11 mouse cellular contexts compared by ENCODE assay signal in genomic region chr2:63819440-63819839, GRCm38 (mm10).
DNase-seq lines count a peak whose midpoint lies in the region; ATAC-seq lines count a peak whose summit lies in the region.
"Had no signal": no experiment of that assay in that cellular context is flagged by ENCODE, and none has a peak within 500 bp of the region (broad histone marks: within the 10 kb centered on the region; RNA-seq: fewer than 3 reads in every experiment).

No protein-coding gene starts in this region.

- DNase-seq in heart, postnatal 4 days: no peak
- DNase-seq in brain, adult 2 months (ENCODE audit: low read depth, low spot score): peak; percentile 9
- DNase-seq in midbrain, embryonic 14.5 days: peak; percentile 38
- no peak for DNase-seq in layer of hippocampus, adult 9-10 months (ENCODE audit: low spot score)
- DNase-seq in cerebellum, postnatal 14 days: no peak
- no peak for DNase-seq in ovary, adult 18-20 months (ENCODE audit: low spot score)
- DNase-seq: right cerebral cortex, postnatal 14 days; thymus, adult 18-20 months had no signal

- no peaks in the 10 kb centered on the region for H3K36me3 ChIP-seq in heart, embryonic 14.5 days (ENCODE audit: control insufficient read depth, insufficient read depth, low read length)
- H3K36me3 ChIP-seq in forebrain, embryonic 13.5 days (ENCODE audit: poor library complexity, severe bottlenecking): no peaks in the 10 kb centered on the region
- no peaks in the 10 kb centered on the region for H3K36me3 ChIP-seq in midbrain, embryonic 14.5 days (ENCODE audit: control insufficient read depth, insufficient read depth, low read length)
- H3K36me3 ChIP-seq: limb, embryonic 15.5 days had no signal

- peak overlapping the region; percentile 59 for H3K4me2 ChIP-seq in heart, embryonic 14.5 days (ENCODE audit: low read length)
- H3K4me2 ChIP-seq in forebrain, embryonic 13.5 days: peak overlapping the region; percentile 36
- H3K4me2 ChIP-seq in midbrain, embryonic 14.5 days (ENCODE audit: low read length): peak overlapping the region; percentile 31
- H3K4me2 ChIP-seq: limb, embryonic 15.5 days had no signal

- H3K4me3 ChIP-seq in heart, embryonic 14.5 days (ENCODE audit: control insufficient read depth in 1 of 2, insufficient read depth in 1 of 2, low read depth in 1 of 2, low read length in 2 of 2): peak overlapping the region in 1 of 2 experiments; percentile 16; a peak in 2 of 4 replicates
- no peak overlapping the region for H3K4me3 ChIP-seq in forebrain, embryonic 13.5 days
- H3K4me3 ChIP-seq in midbrain, embryonic 14.5 days (replicated peaks; ENCODE audit: low read depth, low read length): no peak overlapping the region
- H3K4me3 ChIP-seq: limb, embryonic 15.5 days had no signal

- ATAC-seq in heart, embryonic 14.5 days (ENCODE audit: insufficient number of reproducible peaks, insufficient read depth, low FRiP score, low read depth): peak; percentile 39; the same call in 1 of the 2 replicates
- peak; percentile 48 for ATAC-seq in forebrain, embryonic 13.5 days
- ATAC-seq in midbrain, embryonic 14.5 days (ENCODE audit: low FRiP score, low TSS enrichment): no peak; the same call in 1 of the 2 replicates

- peak overlapping the region; percentile 28; the same call in 1 of the 2 replicates for H3K9ac ChIP-seq in heart, embryonic 14.5 days (ENCODE audit: low read length)
- H3K9ac ChIP-seq in forebrain, embryonic 13.5 days: peak overlapping the region; percentile 21; the same call in 1 of the 2 replicates
- no peak overlapping the region for H3K9ac ChIP-seq in midbrain, embryonic 14.5 days (replicated peaks; ENCODE audit: low read length)
- H3K9ac ChIP-seq: limb, embryonic 15.5 days had no signal

- peaks cover 0 to 10% of the 10 kb centered on the region in 2 experiments; a peak in 2 of 4 replicates for H3K4me1 ChIP-seq in heart, embryonic 14.5 days (ENCODE audit: control insufficient read depth in 2 of 2, insufficient read depth in 2 of 2, low read length in 2 of 2)
- peaks cover 7% of the 10 kb centered on the region for H3K4me1 ChIP-seq in forebrain, embryonic 13.5 days
- 0 out of 2 replicates have a peak, but pooled peaks cover 6% of the 10 kb centered on the region for H3K4me1 ChIP-seq in midbrain, embryonic 14.5 days (ENCODE audit: control insufficient read depth, insufficient read depth, low read length)
- H3K4me1 ChIP-seq: limb, embryonic 15.5 days had no signal

- H3K9me3 ChIP-seq in heart, embryonic 14.5 days (ENCODE audit: control insufficient read depth, low read length): no peaks in the 10 kb centered on the region
- no peaks in the 10 kb centered on the region for H3K9me3 ChIP-seq in forebrain, embryonic 13.5 days (replicated peaks)
- no peaks in the 10 kb centered on the region for H3K9me3 ChIP-seq in midbrain, embryonic 14.5 days (ENCODE audit: control insufficient read depth, low read length)
- H3K9me3 ChIP-seq: limb, embryonic 15.5 days had no signal

- 6% methylated on average over 8 of the region's 8 CpGs for WGBS in heart, embryonic 14.5 days
- WGBS in forebrain, embryonic 13.5 days: 8% methylated on average over 8 of the region's 8 CpGs
- 21% methylated on average over 8 of the region's 8 CpGs for WGBS in midbrain, embryonic 14.5 days

- peak overlapping the region; percentile 27 to 37; a peak in 1 of 4 replicates for H3K27ac ChIP-seq in heart, embryonic 14.5 days (replicated peaks in 1 of 2; ENCODE audit: control insufficient read depth in 1 of 2, insufficient read depth in 1 of 2, low read depth in 2 of 2, low read length in 2 of 2)
- H3K27ac ChIP-seq in forebrain, embryonic 13.5 days: peak overlapping the region; percentile 31; the same call in 1 of the 2 replicates
- H3K27ac ChIP-seq in midbrain, embryonic 14.5 days (replicated peaks; ENCODE audit: low read depth, low read length): 0 out of 2 replicates have a peak overlapping the region, but pooled peaks have one; percentile 32
- H3K27ac ChIP-seq: limb, embryonic 15.5 days had no signal

- no peaks in the 10 kb centered on the region for H3K27me3 ChIP-seq in heart, embryonic 14.5 days (ENCODE audit: control insufficient read depth, insufficient read depth, low read length)
- H3K27me3 ChIP-seq in forebrain, embryonic 13.5 days: no peaks in the 10 kb centered on the region
- no peaks in the 10 kb centered on the region for H3K27me3 ChIP-seq in midbrain, embryonic 14.5 days (ENCODE audit: control insufficient read depth, insufficient read depth, low read length)
- H3K27me3 ChIP-seq: limb, embryonic 15.5 days had no signal

Comparison
In these comparisons a context has a peak if more than half of its experiments do, and no peak if none do; other contexts are left out.
1. DNase-seq: peak in brain, adult 2 months (single experiment) and midbrain, embryonic 14.5 days (single experiment); none in heart, postnatal 4 days (single experiment), layer of hippocampus, adult 9-10 months (single experiment), cerebellum, postnatal 14 days (0 of 2) and ovary, adult 18-20 months (single experiment).
2. Peak in every context shown above with its lines, with median percentiles within 50 percentile points of each other: H3K27ac ChIP-seq and H3K4me2 ChIP-seq.